Mouse (Mus musculus) cerebellum, adult 8-10 months (tissue): ENCODE measurements around the gene Gm10722.
A peak's percentile ranks its signal among the peaks of the same experiment; 100 is the strongest.
"Not testable (repeated sequence)": the region's sequence is repeated elsewhere in the genome, so short reads cannot be mapped to it uniquely, and the experiment has no call there.

Experiments
- DNase-seq: peaks from one replicate; pipeline ENCODE4 v3.0.0; 2022

The Gm10722 gene

GRCm38 (mm10) chr9:3026136-3026535, 25.4 kb downstream of the Gm10722 start:
- not testable (repeated sequence) for DNase-seq

DNA sequence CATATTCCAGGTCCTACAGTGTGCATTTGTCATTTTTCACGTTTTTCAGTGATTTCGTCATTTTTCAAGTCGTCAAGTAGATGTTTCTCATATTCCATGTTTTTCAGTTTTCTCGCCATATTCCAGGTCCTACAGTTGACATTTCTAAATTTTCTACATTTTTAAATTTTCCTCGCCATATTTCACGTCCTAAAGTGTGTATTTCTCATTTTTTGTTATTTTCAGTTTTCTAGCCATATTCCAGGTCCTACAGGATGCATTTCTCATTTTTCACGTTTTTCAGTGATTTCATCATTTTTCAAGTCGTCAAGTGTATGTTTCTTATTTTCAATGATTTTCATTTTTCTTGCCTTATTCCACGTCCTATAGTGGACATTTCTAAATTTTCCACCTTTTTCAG, 26.0 kb downstream of the Gm10722 start:
- DNase-seq = not testable (repeated sequence)

DNA sequence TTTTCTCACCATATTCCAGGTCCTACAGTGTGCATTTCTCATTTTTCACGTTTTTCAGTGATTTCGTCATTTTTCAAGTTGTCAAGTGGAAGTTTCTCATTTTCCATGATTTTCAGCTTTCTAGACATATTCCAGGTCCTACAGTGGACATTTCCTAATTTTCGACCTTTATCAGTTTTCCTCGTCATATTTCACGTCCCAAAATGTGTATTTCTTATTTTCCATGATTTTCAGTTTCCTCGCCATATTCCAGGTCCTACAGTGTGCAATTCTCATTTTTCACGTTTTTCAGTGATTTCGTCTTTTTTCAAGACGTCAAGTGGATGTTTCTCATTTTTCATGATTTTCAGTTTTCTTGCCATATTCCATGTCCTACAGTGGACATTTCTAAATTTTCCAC, 26.5 kb downstream of the Gm10722 start:
- not testable (repeated sequence) for DNase-seq

DNA sequence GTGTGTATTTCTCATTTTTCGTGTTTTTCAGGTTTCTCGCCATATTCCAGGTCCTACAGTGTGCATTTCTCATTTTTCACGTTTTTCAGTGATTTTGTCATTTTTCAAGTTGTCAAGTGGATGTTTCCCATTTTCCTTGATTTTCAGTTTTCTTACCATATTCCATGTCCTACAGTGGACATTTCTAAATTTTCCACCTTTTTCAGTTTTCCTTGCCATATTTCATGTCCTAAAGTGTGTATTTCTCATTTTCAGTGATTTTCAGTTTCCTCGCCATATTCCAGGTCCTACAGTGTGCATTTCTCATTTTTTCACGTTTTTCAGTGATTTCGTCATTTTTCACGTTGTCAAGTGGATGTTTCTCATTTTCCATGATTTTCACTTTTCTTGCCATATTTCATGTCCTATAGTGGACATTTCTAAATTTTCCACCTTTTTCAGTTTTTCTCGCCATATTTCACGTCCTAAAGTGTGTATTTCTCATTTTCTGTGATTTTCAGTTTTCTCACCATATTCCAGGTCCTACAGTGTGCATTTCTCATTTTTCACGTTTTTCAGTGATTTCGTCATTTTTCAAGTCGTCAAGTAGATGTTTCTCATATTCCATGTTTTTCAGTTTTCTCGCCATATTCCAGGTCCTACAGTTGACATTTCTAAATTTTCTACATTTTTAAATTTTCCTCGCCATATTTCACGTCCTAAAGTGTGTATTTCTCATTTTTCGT, 28.7 kb downstream of the Gm10722 start:
- peak; percentile 8 for DNase-seq

- not testable (repeated sequence) for DNase-seq
These were observed 30.1 kb downstream of the Gm10722 start for GRCm38 (mm10) chr9:3030677-3031318.

- DNase-seq = not testable (repeated sequence)
These were observed 33.6 kb downstream of the Gm10722 start, which contains the start of gene Gm17535 for GRCm38 (mm10) chr9:3034299-3034698. Gm17535 (plus strand) TSS chr9:3034599.

DNA sequence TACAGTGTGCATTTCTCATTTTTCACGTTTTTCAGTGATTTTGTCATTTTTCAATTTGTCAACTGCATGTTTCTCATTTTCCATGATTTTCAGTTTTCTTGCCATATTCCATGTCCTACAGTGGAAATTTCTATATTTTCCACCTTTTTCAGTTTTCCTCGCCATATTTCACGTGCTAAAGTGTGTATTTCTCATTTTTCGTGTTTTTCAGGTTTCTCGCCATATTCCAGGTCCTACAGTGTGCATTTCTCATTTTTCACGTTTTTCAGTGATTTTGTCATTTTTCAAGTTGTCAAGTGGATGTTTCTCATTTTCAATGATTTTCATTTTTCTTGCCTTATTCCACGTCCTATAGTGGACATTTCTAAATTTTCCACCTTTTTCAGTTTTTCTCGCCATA, 35.9 kb downstream of the Gm10722 start, which contains the start of gene Gm10715:
TSS of gene Gm10715 (plus strand) at position 301 of the 400 bp plus-strand sequence.
- DNase-seq = not testable (repeated sequence)

GRCm38 (mm10) chr9:3038161-3038560, 37.4 kb downstream of the Gm10722 start:
- not testable (repeated sequence) for DNase-seq
